Mouse (Mus musculus) megakaryocyte, embryonic 14.5 days (primary cell): ENCODE measurements around the gene Ppil3.

ENCODE experiments used
- FLI1 ChIP-seq: IDR thresholded peaks from 2 replicates; pipeline ENCODE4 v1.6.1; 2012; ENCODE audit warnings: low read length, inconsistent platforms, mixed read lengths
- GATA1 ChIP-seq: IDR thresholded peaks from 3 replicates; pipeline ENCODE4 v1.6.1; 2012; ENCODE audit warnings: mixed read lengths, low read length, inconsistent platforms, borderline replicate concordance

- no peak for TF ChIP-seq GATA1
- no peak for TF ChIP-seq FLI1
Observed at GRCm38 (mm10) chr1:58458175-58458574, 12.9 kb upstream of the Ppil3 start.
